Mouse (Mus musculus) granulocyte monocyte progenitor cell, adult 5-6 weeks (primary cell): ENCODE measurements around the gene Eps15l1. TPM values are rescaled to one million over a fixed set of nuclear protein-coding genes. Genes with fewer than 3 reads are reported as not detected.

Source experiments
- ATAC-seq: replicated peaks from 2 replicates; pipeline ENCODE4 v1.8.0; 2016; ENCODE audit warnings: mild to moderate bottlenecking, moderate TSS enrichment, inconsistent platforms; ENCODE audit not compliant: poor library complexity, severe bottlenecking
- total RNA-seq, 2 experiments: library from RNA; stranded (forward) in 1 of 2; stranded (reverse) in 1 of 2; fragments of 200-712, 200-1000 nt in 1 of 2; fragments of >200 nt in 1 of 2; fragmentation: Nextera tagmentation in 1 of 2; gene quantifications; 2 replicates each; pipeline ENCODE4 v1.2.3; 2014 to 2017

Eps15l1 gene
- total RNA-seq, 2 experiments from 2014 or later: 38.6 to 58.3 TPM

DNA sequence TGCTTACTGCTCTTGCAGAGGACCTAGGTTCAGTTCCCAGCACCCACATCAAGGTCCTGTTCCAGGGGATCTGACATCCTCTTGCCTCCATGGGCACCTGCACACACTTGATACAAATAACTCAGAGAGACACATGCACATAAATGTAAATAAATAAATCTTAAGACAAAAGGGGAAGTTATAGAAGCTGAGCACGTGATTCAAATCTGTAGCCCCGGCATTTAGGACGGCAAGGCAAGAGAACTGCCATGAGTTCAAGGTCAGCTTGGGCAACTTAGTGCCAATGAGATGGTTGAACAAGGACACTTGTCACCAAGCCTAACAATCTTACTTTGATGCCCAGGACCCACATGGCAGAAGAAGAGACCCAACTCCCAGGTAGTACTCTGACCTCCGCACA is 3.2 kb downstream of the Eps15l1 start:
- no peak for ATAC-seq

DNA sequence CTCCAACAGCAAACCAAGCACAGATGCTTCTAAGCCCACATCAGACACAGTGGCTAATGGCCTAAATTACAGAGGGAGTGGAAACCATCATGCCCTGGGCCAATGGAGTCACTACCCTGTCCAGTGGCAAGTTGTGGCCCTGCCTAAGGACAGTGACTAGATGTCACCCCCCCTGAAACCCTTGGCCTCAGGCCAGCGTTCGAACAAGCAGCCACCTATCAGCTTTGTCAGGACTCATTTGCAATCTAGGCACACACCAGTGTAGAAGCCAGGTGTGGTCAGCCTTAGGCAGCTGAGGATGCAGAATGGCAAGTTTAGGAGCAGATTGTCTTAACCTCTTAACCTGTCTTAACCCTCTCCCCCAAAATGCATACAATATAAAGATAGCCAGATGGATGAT is 6.0 kb downstream of the Eps15l1 start:
- no peak for ATAC-seq

DNA sequence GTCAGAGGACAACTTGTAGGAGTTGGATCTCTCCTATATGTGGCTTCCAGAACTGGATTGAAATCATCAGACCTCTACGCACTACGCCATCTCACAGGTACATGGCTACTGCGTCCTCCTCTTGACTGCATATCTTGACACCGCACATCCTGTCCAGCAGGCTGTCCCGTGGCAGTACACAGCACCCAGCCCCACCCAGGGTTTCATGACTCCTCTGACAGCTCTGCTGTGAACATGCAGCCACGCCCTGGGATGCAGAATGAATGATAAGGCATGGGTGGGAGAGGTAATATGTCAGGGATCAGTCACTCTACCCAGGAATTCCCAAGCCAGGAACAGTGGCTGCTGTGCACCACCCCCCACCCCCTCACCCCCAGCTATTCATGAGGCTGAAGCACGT is 7.4 kb downstream of the Eps15l1 start:
- no peak for ATAC-seq

DNA sequence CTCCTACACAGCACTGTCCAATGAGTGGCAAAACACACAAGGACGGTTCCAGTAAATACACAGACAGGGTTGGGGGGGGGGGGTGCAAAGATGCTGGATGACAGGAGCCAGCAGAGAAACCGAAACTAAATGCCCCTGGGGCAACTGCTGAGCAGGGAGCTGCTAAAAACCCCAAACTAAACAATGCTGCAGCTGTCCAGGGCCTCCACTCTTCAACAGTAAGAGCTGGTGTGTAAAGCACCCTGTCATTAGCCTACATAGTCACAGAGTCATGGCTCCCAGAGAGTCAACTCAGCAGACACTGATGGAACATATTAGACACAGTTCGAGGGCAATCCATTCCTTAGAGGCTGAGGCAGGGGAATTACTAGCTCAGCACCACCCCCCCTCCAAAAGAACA is 11.8 kb downstream of the Eps15l1 start:
- peak; percentile 33; the same call in 1 of the 2 replicates for ATAC-seq

DNA sequence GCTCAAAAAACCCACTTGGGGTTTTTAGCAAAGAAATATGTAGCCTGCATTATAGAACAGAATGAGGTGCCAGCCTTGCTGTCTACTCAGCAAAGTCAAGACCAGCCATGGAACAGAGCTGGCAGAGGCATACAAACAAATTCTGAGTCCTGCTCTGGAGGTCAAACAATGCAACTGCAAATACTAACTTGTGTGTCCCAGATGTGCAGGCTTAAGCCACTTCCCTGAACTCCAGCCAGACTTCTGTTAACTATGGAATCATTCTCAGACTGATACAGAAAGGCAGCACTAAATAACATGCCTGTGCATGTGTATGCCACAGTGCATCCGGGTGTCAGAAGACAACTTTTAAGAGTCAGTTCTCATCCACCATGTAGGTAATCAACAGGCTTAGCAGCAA is 13.4 kb downstream of the Eps15l1 start:
- ATAC-seq: no peak

DNA sequence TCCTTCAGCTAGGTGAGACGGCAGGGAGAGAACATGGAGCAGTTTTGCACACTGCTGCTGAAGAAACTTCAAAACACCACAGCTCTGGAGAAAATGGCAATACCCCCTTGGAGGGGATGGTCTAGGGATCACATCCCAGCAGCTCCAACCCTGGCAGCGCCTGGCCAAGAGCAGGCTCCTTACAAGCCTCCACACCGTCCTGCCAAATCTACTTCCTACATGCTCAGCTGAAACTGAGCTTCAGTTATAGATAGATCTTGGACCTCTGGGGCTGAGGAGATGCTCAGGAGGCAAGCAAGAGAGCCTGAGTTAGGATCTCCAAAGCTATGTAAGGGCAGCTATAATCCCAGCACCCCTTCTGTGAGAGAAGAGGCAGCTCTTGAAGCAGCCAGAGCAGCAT is 18.3 kb downstream of the Eps15l1 start:
- ATAC-seq: no peak

DNA sequence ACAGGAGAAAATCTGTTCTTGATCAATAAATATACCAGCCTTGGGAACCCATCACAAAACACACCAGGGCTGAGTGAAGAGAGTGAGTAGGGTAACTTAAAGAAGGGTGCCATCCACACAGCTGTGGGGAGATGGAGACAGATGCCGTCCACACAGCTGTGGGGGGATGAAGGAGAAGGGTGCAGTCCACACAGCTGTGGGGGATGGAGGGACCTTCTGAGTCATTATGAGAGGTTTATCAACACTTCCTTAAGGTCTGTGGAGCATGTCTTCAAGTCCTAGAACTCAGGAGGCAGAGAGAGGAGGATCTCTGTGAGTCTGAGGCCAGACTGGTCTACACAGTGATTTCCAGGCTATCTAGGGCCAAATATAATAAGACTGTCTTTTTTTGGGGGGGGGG is 19.9 kb downstream of the Eps15l1 start:
- ATAC-seq: no peak

DNA sequence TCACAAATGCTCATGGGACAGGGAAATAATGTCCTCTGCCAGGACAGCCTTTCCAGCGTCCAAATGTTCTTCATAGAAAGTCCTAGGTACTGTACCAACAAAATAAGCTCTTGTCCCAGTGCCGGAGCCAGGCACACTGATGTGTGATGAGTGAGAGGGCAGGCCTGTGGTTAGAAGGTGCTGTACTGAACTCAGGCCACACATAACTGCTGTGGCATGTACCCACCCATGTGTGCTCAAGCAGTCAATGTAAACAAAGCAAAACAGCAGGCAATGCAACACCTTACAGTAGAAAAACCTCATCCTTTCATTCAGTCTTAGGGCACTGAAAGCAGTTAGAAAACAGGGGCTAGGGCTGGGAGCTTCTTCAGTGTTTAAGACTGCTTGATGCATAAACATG is 35.5 kb downstream of the Eps15l1 start:
- no peak for ATAC-seq

DNA sequence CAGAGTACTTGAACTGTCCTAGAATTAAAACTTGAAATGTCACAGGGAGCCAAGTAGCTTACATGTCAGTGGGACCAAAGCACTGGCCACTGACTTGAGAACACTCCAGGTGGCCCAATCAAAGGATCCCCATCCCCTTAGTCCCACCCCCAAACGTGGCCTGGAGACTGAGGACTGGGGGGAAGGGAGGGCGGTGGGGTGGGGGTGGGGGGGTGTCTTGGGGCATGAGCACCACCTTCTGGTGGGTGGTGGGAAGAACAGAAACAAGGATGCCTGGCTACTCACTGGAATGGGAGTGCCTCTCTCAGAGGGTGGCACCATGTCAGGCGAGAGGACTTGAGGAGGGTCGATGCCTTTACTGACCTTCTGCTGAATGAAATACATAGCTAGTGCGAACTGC is 38.9 kb downstream of the Eps15l1 start:
- ATAC-seq: peak; percentile 37; the same call in 1 of the 2 replicates

DNA sequence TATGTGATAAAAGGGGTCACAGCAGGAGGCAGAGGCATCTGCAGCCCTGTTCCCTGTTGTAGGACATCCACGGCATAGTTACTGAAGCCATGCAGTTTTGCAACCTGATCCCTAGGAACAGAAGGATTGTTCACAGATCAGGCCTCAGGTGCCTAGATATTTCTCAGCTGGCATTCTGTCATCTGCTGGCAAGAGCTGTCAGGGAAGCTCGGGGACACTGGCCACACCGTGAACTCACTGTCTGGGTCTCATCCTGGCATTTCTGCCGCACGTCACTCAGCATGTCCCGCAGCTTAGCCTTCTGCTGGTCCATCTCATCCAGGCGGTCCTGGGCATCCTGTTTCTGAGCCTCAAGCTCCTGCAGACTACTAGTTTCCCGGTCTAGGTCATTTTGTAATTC is 40.6 kb downstream of the Eps15l1 start:
- ATAC-seq: no peak

DNA sequence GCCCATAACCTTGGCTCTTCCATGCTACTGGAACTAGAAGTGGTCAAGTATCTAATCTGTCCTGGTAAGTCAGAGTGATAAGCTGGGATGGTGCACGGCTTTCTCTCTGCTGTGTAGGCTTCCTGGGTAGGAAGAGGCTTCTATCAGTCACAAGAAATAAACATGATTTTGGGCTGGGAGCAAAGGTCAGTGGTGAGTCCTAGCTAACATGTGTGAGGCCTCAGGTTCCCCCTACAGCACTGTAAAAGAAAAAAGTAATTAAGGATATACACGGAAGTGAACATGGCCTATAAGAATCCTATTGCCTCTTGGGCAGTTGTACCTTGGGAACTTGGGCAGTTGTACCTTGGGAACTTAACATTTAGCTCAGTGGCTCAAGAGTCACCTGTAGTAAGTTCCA is 44.4 kb downstream of the Eps15l1 start:
- ATAC-seq: no peak

DNA sequence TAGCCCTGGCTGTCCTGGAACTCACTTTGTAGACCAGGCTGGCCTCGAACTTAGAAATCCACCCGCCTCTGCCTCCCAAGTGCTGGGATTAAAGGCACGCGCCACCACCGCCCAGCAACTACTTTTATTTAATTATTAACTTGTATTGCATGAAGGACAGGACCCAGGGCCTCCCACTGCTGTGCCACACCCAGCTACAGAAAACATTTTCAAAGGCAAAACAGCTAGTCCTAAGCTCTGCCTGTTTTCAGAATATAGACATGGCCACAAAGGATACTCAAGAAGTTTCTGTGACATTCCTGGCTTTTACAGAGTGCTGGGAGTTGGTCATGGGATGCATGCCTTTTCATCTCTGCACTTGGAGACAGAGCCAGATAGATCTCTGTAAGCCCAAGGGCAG is 45.0 kb downstream of the Eps15l1 start:
- no peak for ATAC-seq

DNA sequence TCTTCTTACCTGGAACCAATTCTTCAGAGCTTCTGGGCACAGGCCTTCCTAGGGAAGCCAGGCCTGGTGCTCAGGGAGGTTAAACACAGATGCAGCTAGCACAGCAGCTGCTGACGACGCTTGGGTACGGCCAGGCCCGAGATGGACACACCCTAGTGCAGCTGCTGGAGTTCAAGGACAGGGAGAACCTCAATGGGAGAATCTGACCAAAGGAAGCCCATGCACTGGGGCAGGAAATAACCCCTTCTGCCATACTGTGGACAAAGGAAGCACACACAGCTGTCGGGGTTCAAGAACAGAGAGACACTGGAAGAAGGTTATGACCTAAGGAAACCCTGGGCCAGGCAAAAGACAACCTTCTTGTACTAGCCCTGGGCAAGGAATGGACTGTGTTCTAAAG is 46.1 kb downstream of the Eps15l1 start:
- ATAC-seq: no peak

DNA sequence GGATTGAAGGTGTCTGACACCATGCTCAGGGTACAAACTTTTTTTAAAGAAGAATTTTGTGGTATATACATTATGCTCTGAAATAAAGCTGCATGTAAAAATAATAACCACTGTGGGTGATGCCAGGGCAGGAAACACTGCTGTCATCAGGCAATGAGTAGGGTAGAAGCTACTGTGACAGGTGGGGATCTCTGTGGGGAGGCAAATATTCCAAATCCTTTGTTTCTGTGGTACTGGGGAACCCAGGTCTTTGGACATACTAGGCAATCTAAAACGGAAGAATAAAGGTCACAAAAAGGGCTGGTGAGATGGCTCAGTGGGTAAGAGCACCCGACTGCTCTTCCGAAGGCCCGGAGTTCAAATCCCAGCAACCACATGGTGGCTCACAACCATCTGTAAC is 48.9 kb downstream of the Eps15l1 start:
- ATAC-seq: no peak

DNA sequence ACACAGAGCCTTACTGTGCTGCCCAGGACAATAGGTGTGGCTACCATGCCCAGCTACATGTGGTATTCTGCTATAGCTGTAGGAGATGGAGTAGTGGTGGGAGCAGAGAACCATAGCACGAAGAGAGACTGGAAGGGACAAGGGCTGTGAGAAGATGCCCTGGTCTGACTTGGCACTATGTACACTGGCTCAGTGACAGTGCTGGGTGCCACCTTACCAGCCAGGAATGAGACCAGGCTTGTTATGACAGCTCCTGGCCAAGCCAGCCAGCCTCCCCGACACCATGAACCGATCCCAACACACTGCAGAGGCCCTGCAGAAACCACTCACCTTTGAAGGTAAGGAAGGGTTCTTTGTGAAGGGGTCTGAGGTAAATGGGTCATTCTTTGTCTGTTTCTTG is 49.9 kb downstream of the Eps15l1 start:
- no peak for ATAC-seq

DNA sequence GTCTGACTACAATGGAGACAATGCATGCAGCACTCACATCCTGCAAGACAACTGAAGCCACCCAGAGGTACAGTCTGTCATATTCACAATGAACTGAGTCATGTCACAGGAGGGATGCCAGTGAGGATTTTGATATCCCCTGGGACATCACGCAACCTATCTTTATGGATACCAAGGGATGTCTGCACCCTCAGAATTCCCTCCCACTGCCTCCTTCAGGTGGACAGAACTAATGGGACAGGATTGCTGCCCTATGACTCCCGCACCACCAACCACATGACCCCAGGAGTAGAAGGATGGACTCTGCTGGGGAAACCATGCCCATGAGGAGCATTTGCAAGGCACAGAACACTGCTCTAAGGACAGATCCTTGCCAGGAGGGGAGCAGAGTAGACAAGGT is 54.8 kb downstream of the Eps15l1 start:
- no peak for ATAC-seq

DNA sequence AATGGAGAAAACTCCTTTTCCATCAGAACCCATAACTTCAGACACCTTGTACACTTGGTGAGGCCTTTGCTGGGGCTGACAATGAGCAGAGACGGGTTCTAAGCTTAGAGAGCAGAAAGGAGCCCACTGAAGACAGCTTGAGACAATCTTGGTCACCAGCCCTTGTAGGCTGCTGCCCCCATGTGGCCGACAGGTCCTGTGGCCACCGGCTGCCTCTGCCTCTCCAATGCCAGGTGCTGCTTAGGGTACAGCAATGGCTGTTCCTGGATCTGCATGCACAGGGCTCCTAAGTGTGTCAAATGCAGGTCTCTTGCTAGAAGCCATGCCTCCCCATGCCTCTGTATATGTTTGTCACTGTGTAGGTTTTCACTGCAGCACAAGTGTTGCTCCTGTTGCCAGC is 55.4 kb downstream of the Eps15l1 start:
- peak; percentile 82 for ATAC-seq

DNA sequence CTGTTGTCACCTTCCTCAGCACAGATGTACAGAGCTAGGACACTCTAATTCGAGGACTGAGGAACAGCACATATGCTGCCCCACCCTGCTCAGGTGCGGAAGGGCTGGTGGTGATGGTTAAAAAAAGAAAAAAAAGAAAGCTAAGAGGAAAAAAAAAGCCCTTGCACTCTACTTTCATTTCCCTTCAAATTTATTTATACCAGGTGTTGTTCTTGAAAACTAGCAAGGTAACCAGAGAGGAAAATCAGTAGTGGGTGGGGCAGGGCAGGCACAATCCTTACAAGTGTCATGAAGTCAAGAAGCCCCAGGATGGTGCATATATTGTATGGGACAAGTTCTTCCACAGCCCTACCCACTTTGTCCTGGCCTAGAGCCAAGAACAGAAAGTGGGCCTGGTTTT is 56.2 kb downstream of the Eps15l1 start:
- ATAC-seq: no peak

DNA sequence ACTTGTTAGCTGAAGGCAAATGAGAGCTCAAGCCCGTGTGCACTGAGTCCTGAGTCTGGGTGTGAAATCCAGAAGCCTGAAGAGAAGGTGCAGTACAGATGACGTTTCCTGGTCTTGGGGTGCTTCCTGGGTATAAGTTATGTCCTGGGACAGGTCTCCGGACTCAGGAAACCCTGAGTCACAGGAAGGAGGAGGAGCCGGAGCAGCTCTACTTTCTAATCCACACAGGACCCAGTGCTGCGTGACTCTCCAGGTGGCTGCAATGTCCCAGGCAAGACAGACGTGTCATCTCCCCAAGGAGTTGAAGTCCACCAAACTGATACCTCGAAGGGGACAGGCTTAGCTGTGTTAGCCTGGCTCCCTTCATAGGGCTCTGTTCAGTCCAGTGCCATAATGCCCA is 57.8 kb downstream of the Eps15l1 start:
- ATAC-seq: no peak

DNA sequence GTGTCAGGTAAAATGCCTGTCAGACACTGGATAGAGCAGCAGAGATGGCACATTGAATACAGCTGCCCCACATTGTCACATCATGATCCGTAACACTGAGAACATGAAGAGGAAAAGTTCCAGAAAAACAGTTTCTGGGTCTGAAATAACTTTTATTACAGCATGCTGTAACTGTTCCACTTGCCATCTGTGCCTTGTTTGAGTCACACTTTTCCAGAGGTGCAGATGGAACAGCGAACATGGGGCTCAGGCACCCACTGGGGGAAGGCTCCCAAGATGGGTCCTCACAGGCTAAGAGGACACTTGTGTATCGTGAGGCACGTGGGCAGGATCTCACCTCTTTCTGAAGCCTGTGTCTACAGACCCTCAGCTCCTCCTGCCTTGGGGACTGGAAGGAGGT is 58.5 kb downstream of the Eps15l1 start:
- ATAC-seq: no peak

DNA sequence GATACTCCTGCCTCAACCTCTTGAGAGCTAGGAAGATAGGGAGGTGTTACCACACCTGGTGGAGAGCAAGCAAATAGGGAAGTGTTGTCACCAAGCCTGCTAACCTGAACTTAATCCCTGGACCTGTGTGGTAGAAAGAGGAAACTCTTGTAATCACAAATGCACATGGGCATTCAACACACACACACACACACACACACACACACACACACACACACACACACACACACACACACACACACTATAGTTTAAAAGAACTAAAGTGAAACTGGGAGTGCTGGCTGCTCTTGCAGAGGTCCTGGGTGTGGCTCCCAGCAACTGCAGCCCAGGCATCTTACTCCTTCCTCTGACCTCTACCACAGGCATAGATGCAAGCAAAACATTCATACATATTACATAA is 61.1 kb downstream of the Eps15l1 start:
- ATAC-seq: peak; percentile 26; the same call in 1 of the 2 replicates

DNA sequence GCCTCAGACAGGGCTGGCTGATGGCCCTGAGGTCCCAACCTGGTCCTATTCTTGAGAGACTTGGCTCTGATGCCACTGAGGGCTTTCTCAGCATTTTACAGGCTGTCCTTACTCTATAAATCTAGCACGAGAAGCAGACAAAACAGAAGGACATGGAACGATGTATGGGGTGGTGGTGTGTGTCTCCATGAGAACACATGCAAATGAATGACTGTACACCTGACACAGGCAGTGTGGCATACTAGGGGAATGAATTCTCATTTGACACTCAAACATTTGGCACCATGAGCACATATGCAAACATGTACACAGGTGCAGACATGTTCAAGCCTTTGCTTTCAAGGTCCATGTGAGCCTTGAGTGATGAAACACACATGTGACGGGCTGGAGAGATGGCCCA is 64.7 kb downstream of the Eps15l1 start:
- no peak for ATAC-seq

DNA sequence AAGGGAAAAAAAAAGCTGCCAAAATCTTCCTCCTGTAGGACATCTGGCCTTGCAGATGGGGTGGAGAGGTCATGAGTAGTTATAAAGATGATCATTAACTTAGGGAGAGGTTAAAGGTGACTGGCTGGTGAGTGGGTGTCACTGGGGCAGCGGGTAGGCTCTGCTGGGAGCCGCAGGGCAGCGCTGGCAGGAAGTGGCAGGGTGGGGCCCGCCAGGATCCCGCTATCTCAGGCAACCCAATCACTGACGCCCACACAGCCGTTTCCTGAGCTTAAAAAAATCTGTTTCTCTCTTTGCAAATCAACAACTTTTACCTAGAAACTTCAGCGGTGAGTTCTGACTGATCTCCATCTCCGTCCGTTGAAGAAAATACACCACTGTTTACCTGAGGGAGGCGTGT is 67.0 kb downstream of the Eps15l1 start:
- peak; percentile 52 for ATAC-seq

DNA sequence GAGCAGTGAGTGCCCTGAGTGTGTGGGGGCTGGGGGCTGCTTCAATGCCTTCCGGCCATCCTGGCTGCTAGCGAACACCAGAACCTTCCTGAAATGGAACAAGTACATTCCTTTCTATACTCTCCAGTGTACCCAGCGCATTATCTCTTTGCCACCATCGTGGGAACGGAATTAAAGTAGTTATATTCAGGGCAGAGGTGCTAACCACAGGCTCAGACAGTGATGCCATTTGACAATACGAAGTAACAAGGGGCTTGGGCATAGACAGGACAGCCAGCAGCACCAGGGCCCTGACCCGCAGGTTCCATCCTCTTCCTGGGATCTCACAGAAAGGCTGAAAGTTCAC is 67.6 kb downstream of the Eps15l1 start:
- ATAC-seq: no peak
